Mouse (Mus musculus): ENCODE results near the gene Hlf.

DNA sequence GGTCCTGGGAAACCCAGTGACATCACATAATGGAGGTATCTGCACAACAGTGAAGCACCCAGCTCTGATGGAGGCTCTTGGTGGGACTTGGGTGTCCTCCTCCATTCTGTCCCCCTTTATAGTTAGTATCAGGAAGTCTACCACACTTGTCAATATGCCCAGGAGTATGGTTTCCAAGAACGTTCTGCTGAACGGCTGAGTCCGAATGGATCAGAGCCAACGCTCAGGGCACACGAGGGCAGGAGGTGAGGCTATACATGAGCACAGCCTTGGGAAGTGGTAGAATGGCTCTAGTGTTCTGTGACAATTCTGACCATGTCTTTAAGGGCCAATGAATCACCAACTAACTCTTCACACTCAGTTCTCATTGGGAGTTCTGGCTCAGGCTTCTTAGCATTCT is 47.8 kb downstream of the Hlf start:
- TF ChIP-seq CTCF (IDR thresholded peaks at IDR 0.05) (no peak), EP300 (IDR thresholded peaks at IDR 0.05) (no peak)

Data from lung, postnatal 0 days (tissue).